Mouse (Mus musculus): ENCODE data around the gene Smagp.
"Not testable (repeated sequence)": the region's sequence is repeated elsewhere in the genome, so short reads cannot be mapped to it uniquely, and the experiment has no call there.

Smagp gene

DNA sequence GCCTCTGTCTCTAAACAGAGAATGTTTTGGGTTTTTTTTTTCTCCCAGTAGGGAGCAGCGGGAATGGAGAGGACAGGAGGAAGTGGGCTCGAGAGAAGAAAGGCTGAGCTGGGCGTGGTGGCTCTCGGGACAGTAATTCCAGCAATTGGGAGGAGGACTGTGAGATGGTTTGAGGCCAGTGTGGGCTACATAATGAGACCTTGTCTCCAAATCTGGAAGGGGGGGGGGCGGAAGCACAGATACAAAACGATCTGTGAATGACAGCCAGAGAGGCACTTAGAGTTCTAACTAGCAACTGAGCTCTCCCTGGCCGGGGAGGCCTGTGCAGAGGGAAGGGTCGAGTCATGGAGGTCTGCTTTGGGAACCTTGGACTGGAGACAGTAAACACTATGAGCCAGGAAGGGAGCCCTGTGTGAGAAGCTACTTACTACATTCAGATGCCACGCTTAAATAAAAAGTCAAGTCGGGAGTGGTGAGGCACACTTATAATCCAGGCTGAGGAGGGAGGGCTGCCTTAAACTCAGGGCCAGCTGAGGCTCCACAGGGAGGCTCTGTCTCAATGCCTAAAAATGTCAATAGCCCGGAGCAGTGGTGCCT, 8.9 kb downstream of the Smagp start:
- in situ Hi-C loops (cut with MboI, MseI), result no loop called here

DNA sequence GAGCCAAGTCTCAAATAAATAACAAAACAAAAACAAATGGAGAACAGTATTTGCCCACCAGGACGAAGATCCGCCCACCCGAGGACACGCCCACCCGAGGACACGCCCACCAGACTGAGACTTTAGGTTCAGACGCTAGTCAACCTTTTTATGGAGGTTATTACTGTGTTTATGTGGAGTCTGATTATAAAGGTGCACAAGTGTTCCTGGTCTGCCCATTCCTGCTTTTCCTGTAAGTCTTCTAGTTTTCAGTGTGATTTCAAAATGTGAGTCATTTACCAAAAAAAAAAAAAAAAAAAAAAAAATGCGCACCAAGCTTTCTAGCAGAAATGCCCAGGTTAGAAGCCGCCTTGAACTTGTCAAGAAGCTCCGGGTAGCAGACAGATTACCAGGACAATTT, 9.5 kb downstream of the Smagp start:
- in situ Hi-C loops (cut with MboI, MseI), result no loop called here

DNA sequence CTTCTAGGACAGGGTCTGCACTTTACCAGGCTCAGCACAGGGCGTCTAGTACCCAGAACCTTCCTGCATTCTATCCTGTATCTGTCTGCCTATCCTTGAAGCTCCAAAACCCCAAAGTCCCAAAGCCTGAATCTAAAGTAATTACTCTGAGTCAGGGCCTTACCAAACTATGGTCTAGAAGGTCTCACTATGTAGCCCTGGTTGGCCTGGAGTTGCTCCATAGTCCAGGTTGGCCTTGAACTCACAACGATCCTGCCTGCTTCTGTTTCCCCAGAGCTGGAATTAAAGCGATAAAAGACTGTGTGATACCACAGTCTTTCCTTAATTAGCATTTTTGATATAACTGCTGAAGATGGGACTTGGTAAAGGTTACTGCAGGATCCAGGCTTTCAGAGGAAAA, 12.3 kb downstream of the Smagp start:
- in situ Hi-C loops (cut with MboI, MseI), result no loop called here

DNA sequence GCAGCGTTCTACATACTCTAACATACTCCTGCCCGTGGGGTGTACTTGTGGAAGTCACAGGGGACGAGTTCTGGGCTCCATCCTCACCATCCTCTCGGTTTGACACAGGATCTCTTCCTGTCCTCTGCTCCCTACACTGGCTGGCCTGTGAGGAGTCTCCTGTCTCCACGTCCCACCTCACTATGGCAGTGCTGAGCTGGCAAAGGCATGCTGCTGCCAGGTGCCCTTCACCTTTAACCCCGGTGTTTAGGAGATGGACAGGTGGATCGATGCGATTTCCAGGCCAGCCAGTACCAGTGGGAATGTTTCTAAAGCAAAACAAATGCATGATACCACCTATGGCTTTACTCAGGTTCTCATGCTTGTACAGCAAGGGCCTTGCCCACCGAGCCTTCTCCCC, 13.0 kb downstream of the Smagp start:
- in situ Hi-C loops (cut with MboI, MseI), result no loop called here

DNA sequence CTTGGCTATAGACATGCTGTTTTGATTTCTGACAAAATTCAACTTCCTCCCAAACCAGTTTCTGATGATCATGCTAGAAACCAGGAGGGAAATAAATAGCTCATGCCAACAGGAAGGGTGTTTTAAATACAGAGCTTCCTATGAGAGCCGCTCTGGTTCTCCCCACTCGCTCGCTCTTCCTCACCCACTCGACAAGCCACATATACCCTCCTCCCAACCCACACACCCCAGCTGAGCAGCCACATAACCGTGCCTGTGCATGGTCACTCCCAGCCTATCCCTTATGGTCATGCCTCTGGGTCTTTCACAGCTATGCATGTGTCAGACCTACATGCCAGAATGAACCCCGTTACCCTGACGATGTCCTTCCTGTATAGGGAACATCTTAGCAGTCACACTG, 14.6 kb downstream of the Smagp start:
- in situ Hi-C loops (cut with MboI, MseI), result no loop called here

DNA sequence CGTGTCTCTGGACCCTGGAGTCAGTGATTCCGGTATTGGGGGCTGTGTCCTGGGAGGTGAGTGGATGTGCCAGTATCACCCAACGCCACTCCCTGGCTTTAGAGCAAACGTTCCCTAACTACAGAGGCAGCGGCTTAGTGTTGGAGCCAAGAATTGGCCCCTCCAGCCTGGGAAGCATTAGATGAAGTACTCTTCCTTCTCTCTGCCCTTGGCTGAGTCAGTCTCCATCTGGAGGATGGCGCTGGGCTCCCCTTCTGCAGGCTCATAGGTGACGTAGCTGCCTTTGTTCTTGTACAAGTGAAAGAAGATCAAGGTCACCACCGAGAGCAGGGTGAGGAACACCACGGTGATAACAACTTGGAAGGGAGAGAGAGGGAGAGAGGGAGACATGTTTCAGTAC, 15.1 kb downstream of the Smagp start:
- in situ Hi-C loops (cut with MboI, MseI), result not testable (repeated sequence)

DNA sequence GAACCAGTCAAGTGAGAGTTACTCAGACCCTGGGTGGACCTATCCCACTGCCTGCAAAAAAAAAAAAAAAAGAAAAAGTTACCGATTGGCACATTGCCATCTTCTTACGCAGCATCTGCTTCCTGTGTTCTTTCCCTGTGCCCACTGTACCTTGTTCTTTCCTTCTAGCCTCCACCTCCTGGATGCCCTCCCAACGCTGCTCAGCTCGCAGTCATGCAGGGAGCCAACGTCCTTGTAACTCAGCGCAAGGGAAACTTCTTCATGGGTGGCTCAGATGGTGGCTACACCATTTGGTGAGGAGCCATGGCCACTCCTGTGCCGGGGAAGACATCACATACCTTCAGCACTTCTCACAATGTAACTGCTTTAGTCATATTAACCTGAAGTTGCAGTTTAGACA, 17.5 kb downstream of the Smagp start:
- in situ Hi-C loops (cut with MboI, MseI), result no loop called here

DNA sequence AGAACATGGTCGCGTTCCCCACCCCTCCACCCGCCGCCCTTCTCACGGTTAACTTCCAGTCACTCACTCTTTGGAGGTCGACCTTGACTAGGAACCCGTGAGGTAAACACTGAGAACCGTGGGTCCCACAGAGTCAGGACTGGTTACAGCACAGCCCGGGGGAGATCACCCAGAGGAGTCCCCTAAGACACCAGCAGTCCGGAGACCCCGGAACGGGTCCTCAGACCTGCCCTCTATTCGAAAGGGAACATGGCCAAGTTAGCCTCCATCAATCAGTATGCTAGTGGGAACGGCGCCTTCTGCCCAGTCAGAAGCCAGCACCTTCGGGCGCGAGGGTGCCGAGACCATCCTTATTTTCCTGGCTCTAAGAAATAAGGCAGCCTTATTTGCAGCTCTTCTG, 20.5 kb downstream of the Smagp start:
- in situ Hi-C loops (cut with MboI, MseI), result no loop called here

DNA sequence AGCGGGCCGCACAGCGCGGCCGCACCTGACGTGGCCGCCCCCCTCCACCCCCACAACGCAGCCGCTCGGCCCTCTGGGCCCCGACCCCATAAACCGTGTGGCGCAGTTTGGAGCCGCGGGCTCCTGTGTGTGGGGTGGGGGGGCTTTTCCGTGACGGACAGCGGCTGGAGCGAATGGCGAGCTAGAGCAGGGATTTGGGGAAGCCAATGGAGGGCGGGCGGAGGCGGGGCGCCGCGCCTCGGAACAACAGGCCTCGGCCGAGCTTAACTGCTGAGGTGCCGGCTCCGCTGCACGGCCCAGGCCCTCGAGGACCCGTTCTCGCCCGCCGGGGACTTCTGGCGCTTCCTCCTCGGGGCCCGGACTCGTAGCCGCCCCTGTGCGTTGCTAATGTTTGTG, 20.9 kb downstream of the Smagp start:
- in situ Hi-C loops (cut with MboI, MseI), result no loop called here

DNA sequence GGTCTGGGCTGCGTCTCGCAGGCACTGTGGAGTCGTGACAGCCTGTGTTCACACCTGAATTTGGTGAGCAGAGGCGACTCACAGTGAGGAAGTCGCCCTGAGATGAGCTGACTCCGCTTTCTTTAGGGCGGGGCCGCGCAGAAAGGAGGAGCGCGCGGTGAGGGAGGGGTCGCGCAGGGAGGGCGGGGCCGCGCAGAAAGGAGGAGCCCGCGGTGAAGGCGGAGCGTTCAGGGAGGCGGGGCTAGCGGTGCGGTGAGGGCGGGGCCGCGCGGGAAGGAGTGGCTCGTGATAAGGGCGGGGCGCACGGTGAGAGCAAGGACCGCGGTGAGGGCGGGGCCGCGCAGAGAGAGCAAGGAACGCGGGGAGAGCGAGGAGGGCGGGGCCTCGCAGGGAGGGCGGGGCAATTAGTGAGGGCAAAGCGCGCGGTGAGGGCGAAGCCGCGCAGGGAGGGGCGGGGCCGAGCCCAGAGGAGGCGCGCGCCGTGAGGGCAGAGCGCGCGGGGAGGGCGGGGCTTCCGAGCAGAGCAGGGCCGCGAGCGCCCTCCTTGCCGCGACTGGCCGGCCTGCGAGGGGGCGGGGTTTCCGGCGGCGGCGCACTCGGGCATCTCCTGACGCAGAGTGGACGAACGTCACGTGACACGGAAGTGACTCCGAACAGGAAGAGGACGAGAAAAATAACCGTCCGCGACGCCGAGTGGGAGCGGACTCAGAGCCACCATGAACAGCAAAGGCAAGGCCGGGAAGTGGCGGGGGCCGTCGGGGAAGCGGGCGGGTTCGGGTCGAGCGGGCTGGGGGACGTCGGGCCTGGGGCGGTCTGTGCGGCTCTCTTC, 21.5 kb downstream of the Smagp start, which contains the start of gene Dazap2:
TSS of gene Dazap2 (plus strand) at position 354 of the 829 bp plus-strand sequence.
- in situ Hi-C loops (cut with MboI, MseI), result no loop called here

DNA sequence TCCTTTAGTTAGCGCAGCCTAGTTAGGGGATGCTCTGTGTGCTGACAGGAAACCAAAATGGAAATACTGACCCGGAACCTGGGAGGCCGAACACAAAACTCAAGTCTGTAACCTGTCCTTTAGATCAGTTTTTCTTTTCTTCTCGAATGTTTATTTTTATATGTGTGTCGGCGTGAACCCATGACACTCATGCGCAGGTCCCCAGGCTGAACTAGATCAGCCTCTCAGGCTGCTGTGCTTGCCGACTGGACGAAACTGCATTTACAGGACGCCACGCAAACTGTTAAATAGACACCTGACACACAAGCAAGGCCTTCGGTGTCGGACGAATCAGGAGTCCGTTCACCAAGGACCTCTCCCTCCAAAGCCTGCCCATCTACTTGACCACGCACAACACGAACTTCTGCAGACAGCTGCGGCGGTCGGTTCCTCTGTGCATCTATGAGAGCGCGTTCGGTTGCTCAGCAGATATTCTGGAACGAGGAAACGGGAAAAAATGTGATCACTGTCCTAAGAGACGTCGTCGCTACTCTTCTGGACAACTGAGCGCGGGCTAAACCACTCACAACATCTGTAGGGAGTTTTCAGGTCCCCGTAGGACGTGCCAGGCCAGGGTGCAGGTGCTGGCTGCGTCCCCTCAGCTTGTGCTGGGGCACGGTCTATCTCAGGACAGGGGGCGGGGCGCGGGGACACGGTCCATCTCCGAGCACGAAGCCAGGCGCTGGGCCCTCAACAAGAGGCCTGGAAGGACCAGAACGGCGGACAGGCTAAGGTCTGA, 22.3 kb downstream of the Smagp start:
- in situ Hi-C loops (cut with MboI, MseI), result no loop called here

DNA sequence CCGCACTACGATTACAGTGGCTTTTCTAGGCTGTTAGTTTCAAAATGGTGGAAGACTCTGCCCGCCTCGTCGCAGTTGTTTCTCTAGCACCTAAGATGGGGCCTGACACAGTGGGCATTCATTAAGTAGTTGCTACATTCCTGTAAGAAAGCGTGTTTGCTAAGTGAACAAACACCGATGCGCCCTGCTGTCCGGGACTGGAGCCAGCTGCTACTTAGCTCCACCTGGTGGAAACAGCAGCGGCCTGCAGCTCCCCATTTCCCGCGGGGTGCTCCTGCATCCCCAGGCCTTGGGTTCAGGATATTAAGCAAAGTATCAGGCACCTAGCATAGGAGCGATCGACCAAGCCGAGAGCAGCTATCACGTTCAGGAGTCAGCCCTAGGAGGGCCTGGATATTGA, 23.2 kb downstream of the Smagp start:
- in situ Hi-C loops (cut with MboI, MseI), result no loop called here

DNA sequence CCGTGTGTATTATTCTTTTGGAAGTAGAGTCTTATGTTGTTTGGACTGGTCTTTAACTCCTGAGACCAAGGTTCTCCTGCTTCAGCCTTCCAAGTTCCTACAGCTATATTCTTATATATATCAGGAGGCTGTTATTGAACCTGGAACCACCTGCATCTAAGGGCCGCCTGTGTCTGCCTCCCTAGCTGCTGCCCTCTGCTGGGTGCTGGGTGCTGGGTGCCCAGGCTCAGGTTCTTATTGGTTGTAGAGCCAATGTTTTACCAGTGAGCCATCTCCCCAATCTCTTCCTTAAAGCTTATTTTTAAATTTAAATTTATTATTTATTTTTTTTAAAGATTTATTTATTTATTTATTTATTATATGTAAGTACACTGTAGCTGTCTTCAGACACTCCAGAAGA, 24.3 kb downstream of the Smagp start:
- in situ Hi-C loops (cut with MboI, MseI), result no loop called here

DNA sequence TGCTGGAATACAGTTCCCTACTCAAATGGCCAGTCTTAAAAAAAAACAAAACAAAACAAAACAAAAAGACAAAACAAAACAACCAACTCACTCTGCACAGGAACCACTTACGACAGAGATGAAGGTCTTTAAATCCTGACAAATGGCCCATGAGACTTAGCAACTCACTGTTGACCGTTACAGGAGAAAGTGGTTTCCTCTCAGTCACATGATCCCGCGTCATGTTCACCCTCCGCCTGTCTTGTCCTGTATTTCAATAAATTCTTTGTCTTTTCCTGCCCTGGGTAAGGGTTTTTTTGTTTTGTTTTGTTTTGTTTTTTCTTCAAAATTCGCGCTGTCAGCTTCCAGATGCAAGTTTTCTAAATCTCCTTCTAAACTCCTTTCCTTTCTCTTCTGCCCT, 24.8 kb downstream of the Smagp start:
- in situ Hi-C loops (cut with MboI, MseI), result no loop called here

DNA sequence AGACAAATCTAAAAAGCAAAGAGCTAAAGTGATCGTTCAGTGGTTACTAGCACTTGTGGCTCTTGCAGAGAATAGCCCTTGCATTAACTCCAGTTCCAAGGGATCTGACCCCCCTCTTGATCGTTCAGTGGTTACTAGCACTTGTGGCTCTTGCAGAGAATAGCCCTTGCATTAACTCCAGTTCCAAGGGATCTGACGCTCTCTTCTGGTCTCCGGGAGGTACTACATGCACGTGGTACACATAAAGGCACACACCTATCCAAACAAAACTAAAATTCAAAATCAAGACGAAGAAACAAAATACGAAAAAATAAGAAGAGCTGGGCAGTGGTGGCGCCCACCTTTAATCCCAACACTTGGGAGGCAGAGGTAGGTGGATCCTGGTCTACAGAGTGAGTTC, 30.1 kb downstream of the Smagp start:
- in situ Hi-C loops (cut with MboI, MseI), result not testable (repeated sequence)

DNA sequence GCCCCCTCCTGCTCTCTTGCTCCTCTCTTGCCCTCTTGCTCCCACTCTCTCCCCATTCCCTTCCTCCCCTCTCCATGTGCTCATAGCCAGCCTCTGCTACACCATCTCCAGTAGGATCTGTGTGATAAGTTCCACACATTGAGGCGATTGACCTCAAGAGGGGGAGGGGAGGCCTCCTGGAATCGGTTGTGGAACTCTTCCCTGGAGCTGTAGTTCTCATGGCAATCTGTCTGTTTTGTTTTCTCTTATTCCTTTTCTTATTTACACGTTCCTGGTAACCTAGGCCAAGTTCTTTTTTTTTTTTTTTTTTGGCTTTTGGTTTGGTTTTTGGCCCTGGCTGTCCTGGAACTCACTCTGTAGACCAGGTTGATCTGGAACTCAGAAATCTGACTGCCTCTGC, 35.1 kb downstream of the Smagp start:
- in situ Hi-C loops (cut with MboI, MseI), result no loop called here

DNA sequence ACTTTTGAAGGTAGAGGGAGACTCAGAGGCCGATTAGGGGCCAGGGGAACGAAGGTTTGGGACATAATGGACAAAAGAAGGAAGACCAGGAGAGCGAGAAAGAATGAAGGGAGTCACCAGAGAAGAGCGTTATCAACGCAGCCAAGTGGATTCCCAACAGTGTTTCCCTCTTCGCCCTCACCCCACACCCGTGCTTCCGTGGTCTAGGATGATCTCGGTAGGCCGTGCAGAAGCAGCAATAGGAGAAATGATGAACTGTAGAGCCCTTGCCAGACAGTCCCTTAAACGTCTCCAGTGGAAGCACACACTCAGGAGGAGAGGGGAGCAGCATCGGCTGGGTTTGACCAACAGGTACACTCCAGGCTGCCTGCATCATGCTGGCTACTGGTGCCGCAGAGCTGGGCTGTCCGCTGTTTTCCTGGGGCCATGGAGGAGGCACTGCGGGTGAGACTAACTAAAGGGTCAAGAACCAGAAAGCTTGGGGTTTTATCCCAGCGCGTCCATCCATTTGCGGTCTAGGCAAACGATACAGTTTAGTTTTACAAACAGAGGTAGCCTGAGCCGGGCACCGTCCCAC, 36.0 kb downstream of the Smagp start:
- in situ Hi-C loops (cut with MboI, MseI), result no loop called here

DNA sequence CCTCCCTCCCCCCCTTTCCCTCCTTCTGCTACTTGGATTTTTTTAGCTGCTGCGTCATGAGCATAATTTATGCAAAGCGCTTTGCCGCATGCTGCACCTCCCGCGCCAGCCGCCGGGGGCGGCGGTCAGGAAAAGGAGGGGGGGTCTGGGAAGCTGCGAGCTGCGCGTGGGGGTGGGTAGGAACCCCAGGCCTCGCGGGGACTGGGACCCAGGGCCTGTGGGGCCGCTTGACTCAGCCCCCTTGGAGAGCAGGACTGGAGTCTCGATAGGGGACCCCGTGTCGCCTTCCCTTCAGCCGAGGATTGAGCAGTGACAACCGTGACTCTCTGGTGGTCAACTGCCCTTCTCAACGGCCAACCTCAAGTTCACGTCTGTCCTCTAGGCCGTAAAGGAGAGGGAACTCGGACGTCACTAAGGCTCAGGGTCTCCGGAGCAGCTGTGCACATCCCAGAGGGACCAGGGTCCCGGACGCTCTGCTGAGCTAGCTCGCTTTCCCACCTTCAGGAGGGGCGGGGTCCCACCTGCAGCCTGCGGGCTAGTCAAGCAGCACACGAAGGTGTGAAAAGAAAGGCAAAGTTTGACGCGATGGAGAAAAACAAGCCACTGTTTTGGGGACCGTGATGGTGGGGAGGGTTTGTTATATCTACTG, 36.6 kb downstream of the Smagp start:
- in situ Hi-C loops (cut with MboI, MseI), result no loop called here

DNA sequence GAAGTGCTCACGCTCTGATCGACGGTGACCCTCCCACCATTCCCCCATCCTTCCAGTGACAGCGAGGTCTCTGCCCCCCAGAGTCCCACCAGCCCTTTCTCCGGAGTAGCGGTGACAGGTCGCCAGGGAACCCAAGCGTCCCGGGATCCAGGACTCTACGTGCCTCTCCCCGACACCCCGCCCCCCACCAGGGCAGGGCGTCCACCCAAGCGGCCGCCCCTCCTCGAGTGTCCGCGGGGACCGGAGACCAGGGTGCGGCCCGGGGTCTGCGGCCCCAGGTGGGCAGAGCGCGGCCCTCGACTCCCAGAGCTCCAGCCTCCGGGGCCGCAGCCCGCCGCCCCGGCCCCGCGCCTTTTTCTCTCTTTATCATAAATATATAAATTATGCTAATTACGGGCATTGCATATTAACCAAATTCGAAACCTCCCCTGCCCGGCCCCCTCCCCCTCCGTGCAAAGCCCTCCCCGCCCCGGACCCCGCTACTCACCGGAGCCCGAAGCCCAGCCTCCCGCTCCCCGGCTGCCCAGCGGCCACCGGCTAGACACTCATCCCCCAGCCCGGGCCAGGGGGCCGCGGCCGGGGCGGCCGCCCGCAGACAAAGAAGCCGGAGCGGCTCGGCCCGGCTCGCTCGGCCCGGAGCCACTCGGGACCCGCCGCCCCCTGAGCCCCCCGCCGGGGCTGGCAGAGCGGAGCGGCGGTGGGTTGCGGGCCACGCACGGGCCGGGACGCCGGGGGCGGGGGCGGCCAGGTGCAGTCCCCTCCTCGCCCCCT, 37.3 kb downstream of the Smagp start, which contains the start of gene Pou6f1:
TSS of gene Pou6f1 (minus strand) at position 709 of the 771 bp plus-strand sequence.
- in situ Hi-C loops (cut with MboI, MseI), result no loop called here

DNA sequence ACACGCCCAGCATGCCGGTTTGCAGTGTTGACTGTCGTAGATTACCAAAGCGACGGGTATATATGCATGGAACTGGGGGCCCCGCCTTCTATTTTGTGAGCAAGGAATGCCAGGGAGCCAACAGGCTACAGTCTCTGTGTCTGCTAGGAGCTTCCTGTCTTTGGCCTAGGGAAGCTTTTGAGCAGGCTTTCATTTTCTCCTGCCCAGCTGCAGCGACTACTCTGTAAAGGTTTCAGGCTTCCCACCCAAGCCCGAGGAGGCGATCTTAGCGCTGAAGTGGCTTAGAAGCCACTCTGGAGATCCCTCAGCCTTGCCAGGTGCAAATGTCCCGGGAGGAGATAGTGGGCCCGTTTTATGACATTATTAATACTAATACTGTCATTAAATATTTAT, 37.9 kb downstream of the Smagp start:
- in situ Hi-C loops (cut with MboI, MseI), result no loop called here

Data from T-helper 17 cell (primary cell).